Mouse (Mus musculus) CD4-positive, CD25-positive, alpha-beta regulatory T cell, adult 2 months (primary cell): ENCODE data around the gene Tmem42.

Source experiments
- DNase-seq: peaks from one replicate; pipeline ENCODE4 v3.0.0-alpha.2; 2012; ENCODE audit warnings: low read depth, low spot score

Tmem42 gene

GRCm38 (mm10) chr9:123020995-123021631 lies at the start of gene Tmem42:
Gene Tmem42, plus strand, starts transcription at chr9:123021326.
- DNase-seq = peak; percentile 91

GRCm38 (mm10) chr9:122998406-122999192 lies 22.5 kb upstream of the Tmem42 start:
- peak; percentile 53 for DNase-seq

GRCm38 (mm10) chr9:122999193-122999586 lies 21.9 kb upstream of the Tmem42 start:
- peak; percentile 45 for DNase-seq

DNA sequence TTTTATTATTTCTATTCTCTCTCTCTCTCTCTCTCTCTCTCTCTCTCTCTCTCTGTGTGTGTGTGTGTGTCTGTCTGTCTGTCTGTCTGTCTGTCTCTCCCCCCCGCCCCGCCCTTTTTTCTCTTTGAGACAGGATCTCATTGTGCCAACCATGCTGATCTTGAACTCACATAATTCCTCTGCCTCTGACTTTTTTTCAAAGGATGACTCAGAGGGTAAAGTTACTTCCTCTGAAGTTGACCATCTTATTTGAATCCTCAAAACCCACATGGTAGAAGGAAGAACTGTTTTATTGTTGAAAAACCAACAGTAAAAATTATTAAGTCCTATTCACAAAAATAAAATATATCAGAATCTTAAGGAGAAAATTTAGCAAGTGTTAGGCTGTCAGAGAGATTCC lies 16.4 kb upstream of the Tmem42 start:
- DNase-seq = no peak

GRCm38 (mm10) chr9:123006071-123006470 lies 15.1 kb upstream of the Tmem42 start:
- DNase-seq = peak; percentile 49

DNA sequence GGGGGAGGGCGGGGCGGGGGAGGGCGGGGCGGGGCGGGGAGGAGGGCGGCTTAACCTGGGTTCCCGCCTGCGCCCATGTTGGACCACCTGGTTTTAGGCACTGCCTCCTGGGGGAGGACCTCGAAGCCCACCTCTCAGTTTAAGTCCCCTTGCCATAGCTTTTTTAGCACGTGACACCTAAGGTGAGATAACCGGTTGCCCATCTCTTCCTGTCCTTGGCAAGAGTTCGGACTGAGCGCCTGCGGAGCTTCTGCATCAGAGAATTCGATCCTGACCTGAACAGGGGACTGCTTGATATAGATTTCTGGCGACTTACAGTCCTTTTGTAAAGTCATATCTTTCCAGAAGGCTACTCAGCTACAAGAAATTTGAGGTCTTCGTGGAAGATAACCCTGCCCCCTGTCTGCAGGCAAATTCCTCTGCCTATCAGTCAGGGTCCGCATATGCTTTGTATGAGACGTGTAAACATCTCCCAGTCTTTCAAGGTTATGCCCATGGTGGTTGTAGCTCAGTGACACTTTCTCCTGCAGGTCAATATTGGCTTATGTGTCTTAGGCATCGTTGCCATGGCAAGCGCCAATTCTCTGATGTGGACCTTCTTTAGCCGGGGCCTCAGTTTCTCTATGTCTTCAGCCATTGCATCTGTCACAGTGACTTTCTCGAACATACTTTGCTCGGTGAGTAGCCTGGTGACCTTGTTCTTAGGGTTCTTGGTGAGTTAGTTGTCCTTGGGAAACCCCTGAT lies 682 bp downstream of the Tmem42 start:
- no peak for DNase-seq

DNA sequence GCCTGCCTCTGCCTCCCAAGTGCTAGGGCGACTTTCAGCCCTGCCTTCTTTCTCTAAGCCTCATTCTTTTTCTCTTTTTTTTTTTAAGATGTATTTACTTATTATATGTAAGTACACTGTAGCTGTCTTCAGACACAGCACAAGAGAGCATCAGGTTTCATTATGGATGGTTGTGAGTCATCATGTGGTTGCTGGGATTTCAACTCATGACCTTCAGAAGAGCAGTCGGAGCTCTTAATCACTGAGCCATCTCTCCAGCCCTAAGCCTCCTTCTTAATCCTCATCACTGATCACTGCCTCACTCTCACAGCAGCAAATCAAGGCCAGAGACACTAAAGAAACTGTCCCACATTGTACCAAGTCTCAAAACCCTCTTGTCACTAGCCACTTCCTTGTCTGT lies 3.1 kb downstream of the Tmem42 start:
- DNase-seq = no peak

DNA sequence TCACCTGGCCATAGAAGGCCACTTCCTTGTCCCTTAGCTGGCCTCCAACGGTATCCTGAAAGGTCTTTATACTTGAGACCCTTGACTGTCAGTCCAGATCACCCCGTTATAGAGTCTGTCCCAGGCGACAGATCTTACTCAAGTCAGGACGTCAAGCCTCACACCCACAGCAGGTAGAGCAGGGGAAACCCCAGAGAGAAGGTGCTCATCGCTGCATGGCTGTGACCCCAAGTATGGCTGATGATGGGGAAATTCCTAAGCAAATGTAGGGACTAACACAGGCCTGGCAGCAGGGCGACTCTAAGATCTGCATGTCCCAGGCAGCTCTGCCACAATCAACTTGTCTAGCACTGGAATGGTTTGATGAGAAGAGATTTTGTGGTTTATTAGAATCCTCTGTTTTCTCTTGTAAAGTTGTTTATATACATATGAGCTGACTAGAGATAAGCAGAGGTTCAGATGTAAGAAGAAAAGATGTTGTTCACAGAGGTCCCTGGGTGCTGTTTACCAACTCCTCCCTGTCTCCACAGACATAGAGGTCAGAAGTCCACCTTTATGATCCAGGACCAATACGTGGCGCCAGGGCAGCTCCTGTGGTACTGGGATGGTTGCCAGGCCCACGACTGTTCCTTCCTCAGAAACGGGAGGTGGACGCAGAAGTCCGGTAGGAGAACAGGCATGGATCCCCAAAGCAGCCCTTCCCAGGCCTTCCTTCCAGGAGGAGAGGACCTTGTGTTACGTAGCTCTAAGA lies 10.5 kb downstream of the Tmem42 start:
- peak; percentile 56 for DNase-seq

DNA sequence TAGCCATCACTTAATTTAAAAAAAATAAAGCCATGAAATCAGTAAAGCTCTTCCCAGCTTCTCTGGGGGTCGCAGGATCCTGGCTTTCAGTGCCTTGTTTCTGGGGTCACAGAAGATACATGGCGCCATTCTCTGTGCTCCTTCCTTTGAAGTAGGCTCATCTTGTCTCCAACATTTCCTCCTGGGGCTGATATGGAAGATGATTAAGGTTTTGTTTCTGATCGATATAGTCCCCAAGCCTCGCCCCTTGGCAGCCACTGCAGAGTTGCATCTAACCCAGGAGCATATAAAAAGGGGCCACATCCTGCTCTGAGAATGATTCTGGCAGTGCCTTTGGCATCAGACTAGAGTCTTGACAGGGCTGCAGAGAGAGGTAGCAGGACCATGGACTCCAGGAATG lies 13.3 kb downstream of the Tmem42 start, which contains the start of gene Tgm4:
Gene Tgm4 (plus strand): TSS at position 301 of the 400 bp plus-strand sequence.
- DNase-seq = no peak

GRCm38 (mm10) chr9:123047665-123048064 lies 26.5 kb downstream of the Tmem42 start:
- DNase-seq = no peak

DNA sequence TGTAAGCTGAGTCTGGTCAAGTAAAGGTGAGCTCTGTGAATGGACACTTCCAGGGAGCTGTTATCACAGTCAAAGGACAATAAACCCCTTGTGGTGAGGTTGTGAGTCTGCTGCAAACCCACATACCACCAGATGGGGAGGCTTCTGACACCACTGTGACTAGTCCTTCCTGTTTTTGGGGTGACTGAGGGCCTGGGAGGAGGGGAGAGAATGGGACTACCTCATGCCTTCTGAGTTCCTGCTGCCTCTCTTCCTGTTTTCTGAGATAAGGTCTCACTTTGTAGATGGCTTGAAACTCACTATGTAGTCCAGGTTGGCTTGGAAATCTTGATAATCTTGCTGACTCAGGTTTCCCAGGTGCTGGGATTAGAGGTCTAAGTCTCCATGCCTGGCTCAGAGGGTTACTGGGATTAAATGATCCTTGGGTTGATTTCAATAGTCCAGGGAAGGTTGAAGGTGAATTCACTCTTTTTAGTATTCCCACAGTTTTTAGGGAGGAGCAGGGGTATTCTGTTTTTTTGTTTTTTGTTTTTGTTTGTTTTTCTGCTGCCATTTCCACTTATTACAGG lies 37.7 kb downstream of the Tmem42 start:
- peak; percentile 72 for DNase-seq

DNA sequence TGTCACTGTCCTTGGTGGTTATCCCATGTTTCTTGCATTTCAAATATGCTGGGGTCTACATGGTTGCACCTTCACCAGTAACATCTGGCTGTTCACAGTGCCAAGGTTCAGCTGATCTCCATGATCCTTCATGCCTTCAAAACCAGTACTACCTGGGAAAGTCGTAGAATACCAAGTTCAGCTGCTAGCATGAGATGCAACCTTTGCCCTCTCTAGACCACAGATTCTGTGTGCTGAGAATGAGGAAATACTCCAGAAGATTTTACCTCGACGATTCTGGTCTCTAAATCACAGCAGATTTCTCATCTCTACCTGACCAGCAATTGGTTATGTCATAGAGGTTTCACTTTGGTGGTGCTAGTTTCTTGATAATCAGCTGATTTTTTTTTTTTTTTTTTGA lies 39.0 kb downstream of the Tmem42 start:
- no peak for DNase-seq
